ENCODE assay signal across 24 mouse cellular contexts in genomic region chr9:114531276-114531675, GRCm38 (mm10). TPM values are rescaled to one million over a fixed set of nuclear protein-coding genes. Genes with fewer than 3 reads are reported as not detected.
DNase-seq lines count a peak whose midpoint lies in the region; ATAC-seq and TF ChIP-seq lines count a peak whose summit lies in the region.
"Had no signal": no experiment of that assay in that cellular context is flagged by ENCODE, and none has a peak within 500 bp of the region (broad histone marks: within the 10 kb centered on the region; RNA-seq: fewer than 3 reads in every experiment).

No protein-coding gene starts in this region.

- no peak overlapping the region for H3K4me2 ChIP-seq in midbrain, embryonic 16.5 days (ENCODE audit: low read length)
- no peak overlapping the region for H3K4me2 ChIP-seq in embryonic facial prominence, embryonic 11.5 days (ENCODE audit: low read depth, low read length)
- H3K4me2 ChIP-seq in kidney, embryonic 16.5 days (replicated peaks; ENCODE audit: low read depth, low read length): peak overlapping the region; percentile 39
- no peak overlapping the region for H3K4me2 ChIP-seq in limb, embryonic 14.5 days (replicated peaks; ENCODE audit: low read depth, low read length, severe bottlenecking)
- H3K4me2 ChIP-seq: embryonic facial prominence, embryonic 15.5 days; forebrain, embryonic 12.5 days; heart, embryonic 15.5 days; hindbrain, embryonic 15.5 days; limb, embryonic 15.5 days; neural tube, embryonic 13.5 days had no signal

- 44% methylated on average over 11 of the region's 11 CpGs for WGBS in midbrain, embryonic 10.5 days
- WGBS in midbrain, embryonic 16.5 days: 26% methylated on average over 11 of the region's 11 CpGs
- WGBS in embryonic facial prominence, embryonic 11.5 days: 15% methylated on average over 11 of the region's 11 CpGs
- 8% methylated on average over 11 of the region's 11 CpGs for WGBS in kidney, embryonic 16.5 days
- WGBS in limb, embryonic 14.5 days: 13% methylated on average over 11 of the region's 11 CpGs

- H3K36me3 ChIP-seq in midbrain, embryonic 10.5 days: no peaks in the 10 kb centered on the region
- no peaks in the 10 kb centered on the region for H3K36me3 ChIP-seq in midbrain, embryonic 16.5 days (ENCODE audit: control insufficient read depth, insufficient read depth, low read length)
- no peaks in the 10 kb centered on the region for H3K36me3 ChIP-seq in embryonic facial prominence, embryonic 11.5 days (replicated peaks; ENCODE audit: control insufficient read depth, insufficient read depth, low read depth, low read length)
- no peaks in the 10 kb centered on the region for H3K36me3 ChIP-seq in kidney, embryonic 16.5 days (ENCODE audit: insufficient read depth, low read length)
- H3K36me3 ChIP-seq in limb, embryonic 14.5 days (ENCODE audit: control insufficient read depth, insufficient read depth, low read length): no peaks in the 10 kb centered on the region
- H3K36me3 ChIP-seq: embryonic facial prominence, embryonic 15.5 days; forebrain, embryonic 12.5 days; heart, embryonic 15.5 days; hindbrain, embryonic 15.5 days; limb, embryonic 15.5 days; neural tube, embryonic 13.5 days had no signal

- no peak for TF ChIP-seq POLR2A in limb, embryonic 14.5 days (IDR thresholded peaks at IDR 0.05; ENCODE audit: borderline replicate concordance, extremely low read depth, insufficient read depth, insufficient read length)

- ATAC-seq in midbrain, embryonic 16.5 days: no peak
- no peak for ATAC-seq in embryonic facial prominence, embryonic 11.5 days (replicated peaks; ENCODE audit: insufficient number of reproducible peaks, low FRiP score, low TSS enrichment, low read depth)
- ATAC-seq in kidney, embryonic 16.5 days (ENCODE audit: low FRiP score, low TSS enrichment): no peak
- no peak for ATAC-seq in limb, embryonic 14.5 days (ENCODE audit: low FRiP score, low read depth)

- no peak overlapping the region for H3K4me3 ChIP-seq in midbrain, embryonic 10.5 days
- no peak overlapping the region for H3K4me3 ChIP-seq in midbrain, embryonic 16.5 days (ENCODE audit: low read depth, low read length)
- H3K4me3 ChIP-seq in embryonic facial prominence, embryonic 11.5 days (ENCODE audit: low read depth, low read length): no peak overlapping the region
- H3K4me3 ChIP-seq in kidney, embryonic 16.5 days (ENCODE audit: low read length): no peak overlapping the region
- no peak overlapping the region for H3K4me3 ChIP-seq in limb, embryonic 14.5 days (replicated peaks; ENCODE audit: low read length)
- H3K4me3 ChIP-seq: embryonic facial prominence, embryonic 15.5 days; forebrain, embryonic 12.5 days; heart, embryonic 15.5 days; hindbrain, embryonic 15.5 days; limb, embryonic 15.5 days; neural tube, embryonic 13.5 days had no signal

- no peaks in the 10 kb centered on the region for H3K27me3 ChIP-seq in midbrain, embryonic 10.5 days (ENCODE audit: low read depth, poor library complexity, severe bottlenecking)
- H3K27me3 ChIP-seq in midbrain, embryonic 16.5 days (ENCODE audit: control insufficient read depth, insufficient read depth, low read depth, low read length): peaks cover 2% of the 10 kb centered on the region; the same call in 1 of the 2 replicates
- H3K27me3 ChIP-seq in embryonic facial prominence, embryonic 11.5 days (ENCODE audit: control insufficient read depth, insufficient read depth, low read length): no peaks in the 10 kb centered on the region
- H3K27me3 ChIP-seq in kidney, embryonic 16.5 days (ENCODE audit: insufficient read depth, low read length): no peaks in the 10 kb centered on the region
- no peaks in the 10 kb centered on the region for H3K27me3 ChIP-seq in limb, embryonic 14.5 days (ENCODE audit: control insufficient read depth, insufficient read depth, low read length)
- H3K27me3 ChIP-seq: embryonic facial prominence, embryonic 15.5 days; heart, embryonic 15.5 days; hindbrain, embryonic 15.5 days; limb, embryonic 15.5 days; neural tube, embryonic 13.5 days had no signal

- no peak for DNase-seq in midbrain, embryonic 10.5 days (ENCODE audit: low spot score)
- peak; percentile 33 for DNase-seq in embryonic facial prominence, embryonic 11.5 days (ENCODE audit: low spot score)
- DNase-seq in limb, embryonic 14.5 days (ENCODE audit: low spot score): no peak
- no peak for DNase-seq in right cerebral cortex, postnatal 14 days
- DNase-seq in thymus, adult 18-20 months: no peak
- no peak for DNase-seq in adrenal gland, adult 8-10 months
- DNase-seq: adrenal gland, postnatal 25 days; cerebellum, postnatal 10 days; lung, adult 2 months; midbrain, embryonic 14.5 days; thymus, postnatal 36 days had no signal

- no peak overlapping the region for H3K9ac ChIP-seq in midbrain, embryonic 16.5 days (ENCODE audit: low read depth, low read length)
- H3K9ac ChIP-seq in embryonic facial prominence, embryonic 11.5 days (replicated peaks; ENCODE audit: low read length): no peak overlapping the region
- H3K9ac ChIP-seq in kidney, embryonic 16.5 days (replicated peaks; ENCODE audit: low read length): peak overlapping the region; percentile 35; the same call in 1 of the 2 replicates
- H3K9ac ChIP-seq in limb, embryonic 14.5 days (ENCODE audit: low read depth, low read length, severe bottlenecking): 0 out of 2 replicates have a peak overlapping the region, but pooled peaks have one; percentile 8
- H3K9ac ChIP-seq: embryonic facial prominence, embryonic 15.5 days; forebrain, embryonic 12.5 days; heart, embryonic 15.5 days; hindbrain, embryonic 15.5 days; limb, embryonic 15.5 days; neural tube, embryonic 13.5 days had no signal

- H3K27ac ChIP-seq in midbrain, embryonic 10.5 days (replicated peaks): peak overlapping the region; percentile 64
- no peak overlapping the region for H3K27ac ChIP-seq in midbrain, embryonic 16.5 days (ENCODE audit: low read length)
- no peak overlapping the region for H3K27ac ChIP-seq in embryonic facial prominence, embryonic 11.5 days (replicated peaks; ENCODE audit: low read depth, low read length)
- H3K27ac ChIP-seq in kidney, embryonic 16.5 days (ENCODE audit: low read length): peak overlapping the region; percentile 53
- H3K27ac ChIP-seq in limb, embryonic 14.5 days (replicated peaks; ENCODE audit: low read depth, low read length): no peak overlapping the region
- H3K27ac ChIP-seq: embryonic facial prominence, embryonic 15.5 days; forebrain, embryonic 12.5 days; heart, embryonic 15.5 days; hindbrain, embryonic 15.5 days; limb, embryonic 15.5 days; macrophage; neural tube, embryonic 13.5 days had no signal

- no peaks in the 10 kb centered on the region for H3K9me3 ChIP-seq in midbrain, embryonic 10.5 days (replicated peaks)
- H3K9me3 ChIP-seq in midbrain, embryonic 16.5 days (replicated peaks; ENCODE audit: control insufficient read depth, low read length, poor library complexity, severe bottlenecking): no peaks in the 10 kb centered on the region
- H3K9me3 ChIP-seq in embryonic facial prominence, embryonic 11.5 days (replicated peaks; ENCODE audit: control insufficient read depth, low read length): no peaks in the 10 kb centered on the region
- H3K9me3 ChIP-seq in kidney, embryonic 16.5 days (ENCODE audit: low read length): no peaks in the 10 kb centered on the region
- no peaks in the 10 kb centered on the region for H3K9me3 ChIP-seq in limb, embryonic 14.5 days (ENCODE audit: control insufficient read depth, low read length)
- H3K9me3 ChIP-seq: embryonic facial prominence, embryonic 15.5 days; forebrain, embryonic 12.5 days; heart, embryonic 15.5 days; hindbrain, embryonic 15.5 days; limb, embryonic 15.5 days; neural tube, embryonic 13.5 days had no signal

- H3K4me1 ChIP-seq in midbrain, embryonic 10.5 days: peaks cover 92% of the 10 kb centered on the region
- 0 out of 2 replicates have a peak, but pooled peaks cover 4% of the 10 kb centered on the region for H3K4me1 ChIP-seq in midbrain, embryonic 16.5 days (ENCODE audit: control insufficient read depth, insufficient read depth, low read length)
- H3K4me1 ChIP-seq in embryonic facial prominence, embryonic 11.5 days (ENCODE audit: control insufficient read depth, insufficient read depth, low read length): peaks cover 3% of the 10 kb centered on the region; the same call in 1 of the 2 replicates
- H3K4me1 ChIP-seq in kidney, embryonic 16.5 days (ENCODE audit: insufficient read depth, low read length): peaks cover 51% of the 10 kb centered on the region
- peaks cover 13% of the 10 kb centered on the region for H3K4me1 ChIP-seq in limb, embryonic 14.5 days (ENCODE audit: control insufficient read depth, insufficient read depth, low read length)

RNA-seq across cellular contexts. Expression of gene C130032M10Rik, which starts 15.8 kb away (rescaled TPM):
- polyA plus RNA-seq in midbrain, embryonic 10.5 days (2016; fragmentation: Nextera tagmentation; extraction: Ambion mirVana): 0.91 and 0.98 TPM in 2 replicates
- not detected in 2 replicates for polyA plus RNA-seq in midbrain, embryonic 16.5 days (2015; fragmentation: Nextera tagmentation; extraction: Ambion mirVana)
- polyA plus RNA-seq in embryonic facial prominence, embryonic 11.5 days (2014; fragmentation: Nextera tagmentation; extraction: Ambion mirVana): not detected in 2 replicates
- 0.22 and 0.36 TPM in 2 replicates for polyA plus RNA-seq in kidney, embryonic 16.5 days (2015; fragmentation: Nextera tagmentation; extraction: Ambion mirVana)
- 1.9 and 2.0 TPM in 2 replicates for polyA plus RNA-seq in limb, embryonic 14.5 days (2012; rRNA removed)
- 1.3 and 3.4 TPM in 2 replicates for polyA plus RNA-seq in limb, embryonic 14.5 days (2014; fragmentation: Nextera tagmentation; extraction: Ambion mirVana)
- total RNA-seq in adrenal gland, adult 8-10 months (2022): under 1 TPM in 1 of 4 experiments, not detected in 3; 0.43 TPM
- total RNA-seq: adrenal gland, postnatal 25 days; left cerebral cortex, adult 8-10 months had no signal
- polyA plus RNA-seq: forebrain, embryonic 12.5 days; gonadal fat pad, adult 2 months; hindbrain, embryonic 15.5 days; large intestine, adult 2 months; lung, adult 2 months; macrophage; midbrain, embryonic 14.5 days; neural tube, embryonic 13.5 days; spleen, adult 2 months had no signal

RNA-seq across cellular contexts. Expression of gene Ccr4, which starts 26.6 kb away (rescaled TPM):
- not detected in 2 replicates for polyA plus RNA-seq in midbrain, embryonic 10.5 days (2016; fragmentation: Nextera tagmentation; extraction: Ambion mirVana)
- polyA plus RNA-seq in midbrain, embryonic 16.5 days (2015; fragmentation: Nextera tagmentation; extraction: Ambion mirVana): not detected in 2 replicates
- polyA plus RNA-seq in embryonic facial prominence, embryonic 11.5 days (2014; fragmentation: Nextera tagmentation; extraction: Ambion mirVana): not detected in 2 replicates
- polyA plus RNA-seq in kidney, embryonic 16.5 days (2015; fragmentation: Nextera tagmentation; extraction: Ambion mirVana): 0.49 and 1.4 TPM in 2 replicates
- polyA plus RNA-seq in limb, embryonic 14.5 days (2012; rRNA removed): 1.2 and 2.5 TPM in 2 replicates
- 1.2 and 2.7 TPM in 2 replicates for polyA plus RNA-seq in limb, embryonic 14.5 days (2014; fragmentation: Nextera tagmentation; extraction: Ambion mirVana)
- not detected for total RNA-seq in adrenal gland, adult 8-10 months (2022)
- total RNA-seq: adrenal gland, postnatal 25 days; left cerebral cortex, adult 8-10 months had no signal
- polyA plus RNA-seq: forebrain, embryonic 12.5 days; heart, embryonic 15.5 days; hindbrain, embryonic 15.5 days; macrophage; midbrain, embryonic 14.5 days; neural tube, embryonic 13.5 days had no signal

RNA-seq across cellular contexts. Expression of gene Trim71, which starts 32.9 kb away (rescaled TPM):
- 4.3 and 6.8 TPM in 2 replicates for polyA plus RNA-seq in midbrain, embryonic 10.5 days (2016; fragmentation: Nextera tagmentation; extraction: Ambion mirVana)
- 0.15 and 0.17 TPM in 2 replicates for polyA plus RNA-seq in midbrain, embryonic 16.5 days (2015; fragmentation: Nextera tagmentation; extraction: Ambion mirVana)
- 1.9 and 2.2 TPM in 2 replicates for polyA plus RNA-seq in embryonic facial prominence, embryonic 11.5 days (2014; fragmentation: Nextera tagmentation; extraction: Ambion mirVana)
- 0.69 and 0.89 TPM in 2 replicates for polyA plus RNA-seq in kidney, embryonic 16.5 days (2015; fragmentation: Nextera tagmentation; extraction: Ambion mirVana)
- 0.33 and 0.50 TPM in 2 replicates for polyA plus RNA-seq in limb, embryonic 14.5 days (2012; rRNA removed)
- polyA plus RNA-seq in limb, embryonic 14.5 days (2014; fragmentation: Nextera tagmentation; extraction: Ambion mirVana): 0.26 TPM in 2 replicates
- total RNA-seq in adrenal gland, adult 8-10 months (2022): under 1 TPM in 1 of 4 experiments, not detected in 3; 0.03 TPM
- polyA plus RNA-seq: gonadal fat pad, adult 2 months; large intestine, adult 2 months; macrophage had no signal

Comparison
In these comparisons a context has a peak if more than half of its experiments do, and no peak if none do; other contexts are left out.
1. H3K27ac ChIP-seq: peak in midbrain, embryonic 10.5 days (single experiment) and kidney, embryonic 16.5 days (single experiment); none in midbrain, embryonic 16.5 days (single experiment), embryonic facial prominence, embryonic 11.5 days (single experiment) and limb, embryonic 14.5 days (single experiment).
2. H3K9ac ChIP-seq: peak in kidney, embryonic 16.5 days (single experiment) and limb, embryonic 14.5 days (single experiment); none in midbrain, embryonic 16.5 days (single experiment) and embryonic facial prominence, embryonic 11.5 days (single experiment).